Mouse (Mus musculus): ENCODE results near the gene Hpdl. TPM values are rescaled to one million over a fixed set of nuclear protein-coding genes. Genes with fewer than 3 reads are reported as not detected.
A peak's percentile ranks its signal among the peaks of the same experiment; 100 is the strongest.

Gene Hpdl
- total and polyA plus RNA-seq, 3 experiments: 0.31 to 1.2 (median 0.59) TPM

DNA sequence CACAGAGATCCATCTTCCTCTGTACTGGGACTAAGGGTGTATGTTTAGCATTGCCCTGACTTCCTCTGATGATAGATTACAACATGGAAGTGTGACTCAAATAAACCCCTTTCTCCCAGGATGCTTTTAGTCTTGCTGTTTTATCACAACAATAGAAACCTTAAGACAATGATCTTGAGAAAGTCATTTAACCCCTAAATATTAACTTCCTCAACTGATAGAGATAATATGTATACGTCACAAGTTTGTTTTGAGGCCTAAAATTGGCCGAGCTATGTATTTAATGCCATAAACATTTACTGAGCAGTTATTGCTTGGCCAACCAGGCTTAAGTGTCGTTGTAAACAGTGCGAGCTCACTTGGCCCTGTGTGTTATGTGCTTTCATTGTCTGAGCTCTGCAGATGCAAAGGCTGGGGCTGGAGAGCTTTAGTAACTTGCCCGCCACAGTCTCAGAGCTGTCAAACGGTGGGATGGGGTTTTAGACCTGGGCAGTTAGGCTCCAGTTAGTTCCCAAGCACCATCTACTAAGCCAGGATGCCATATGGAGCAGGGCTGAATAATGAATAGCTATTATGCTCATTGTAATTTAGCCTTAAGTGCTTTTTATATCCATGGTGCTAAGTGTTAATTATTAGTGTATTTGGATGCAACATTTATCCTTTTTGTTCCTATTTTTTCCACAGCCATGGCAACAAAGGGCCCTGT lies 8.0 kb upstream of the Hpdl start:
- in situ Hi-C loops (cut with MboI; ENCODE audit: low pct_ligation_motif_present, low pct_unique_long_range_greater_than_20kb, low sequenced_read_pairs): no loop called here
- no peak overlapping the region for H3K4me2 ChIP-seq (ENCODE audit: insufficient read depth, low read depth, poor library complexity, severe bottlenecking)
- H3K27ac ChIP-seq (ENCODE audit: insufficient read depth, low read depth): no peak overlapping the region
- no peak for DNase-seq (ENCODE audit: extremely low read depth)
- H3K79me2 ChIP-seq (replicated peaks; ENCODE audit: control insufficient read depth, extremely low read depth, insufficient read depth, poor library complexity, severe bottlenecking): no peaks in the 10 kb centered on the region
- peaks cover 0 to 7% of the 10 kb centered on the region in 2 experiments; a peak in 2 of 4 replicates for H3K4me1 ChIP-seq (ENCODE audit: control insufficient read depth in 1 of 2, insufficient read depth in 2 of 2)
- H3K9ac ChIP-seq (ENCODE audit: insufficient read depth, low read depth): no peak overlapping the region
- no peaks in the 10 kb centered on the region for H3K9me3 ChIP-seq (replicated peaks; ENCODE audit: low read length)
- H3K4me3 ChIP-seq (replicated peaks in 1 of 3; ENCODE audit: low read depth in 2 of 3, low read length in 2 of 3, poor library complexity in 1 of 3): no peak overlapping the region
- dilution Hi-C loops (cut with MboI; ENCODE audit: extremely low pct_ligation_motif_present, extremely low pct_unique_long_range_greater_than_20kb, low sequenced_read_pairs): no loop called here
- no peaks in the 10 kb centered on the region for H3K27me3 ChIP-seq (replicated peaks)
- H3K36me3 ChIP-seq (replicated peaks in 1 of 2; ENCODE audit: control insufficient read depth in 1 of 2, insufficient read depth in 1 of 2, low read length in 1 of 2): no peaks in the 10 kb centered on the region
- TF ChIP-seq ETS1 (conservative IDR thresholded peaks at IDR 0.05; ENCODE audit: low read depth, low read length) (no peak), SMC3 (IDR thresholded peaks at IDR 0.05; ENCODE audit: low read depth, low read length) (no peak), NELFE (IDR thresholded peaks at IDR 0.05; ENCODE audit: low read depth, low read length) (no peak), MEF2A (IDR thresholded peaks at IDR 0.05; ENCODE audit: borderline replicate concordance, low read depth, low read length) (no peak), EP300 (IDR thresholded peaks at IDR 0.05; ENCODE audit: low read length) (no peak), NRF1 (IDR thresholded peaks at IDR 0.05; ENCODE audit: low read depth, low read length) (no peak), USF2 (conservative IDR thresholded peaks at IDR 0.05; ENCODE audit: low read depth, low read length) (no peak)

DNA sequence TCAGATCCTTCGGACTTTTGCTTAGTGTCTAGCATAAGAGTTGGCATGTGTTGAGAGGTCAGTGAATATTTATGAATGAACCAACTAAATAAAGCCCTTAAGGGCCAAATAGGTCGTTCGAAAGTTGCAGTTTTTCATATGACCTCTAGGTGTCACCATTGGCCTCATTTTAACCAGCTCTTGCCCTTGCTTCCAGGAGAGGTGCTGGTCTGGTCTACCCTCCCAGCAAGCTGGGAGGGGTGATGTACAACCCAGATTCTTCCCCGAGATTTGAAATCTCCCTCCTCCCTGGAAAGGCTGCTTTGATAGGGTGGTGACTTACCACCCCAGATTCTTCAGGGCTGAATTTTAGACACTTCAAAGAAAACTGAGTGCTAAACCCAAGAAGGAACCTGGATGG lies 6.3 kb upstream of the Hpdl start:
- Histone ChIP-seq H3K9me3 (replicated peaks; ENCODE audit: low read length) (no peaks in the 10 kb centered on the region), H3K27ac (ENCODE audit: insufficient read depth, low read depth) (no peak overlapping the region), H3K4me1 (ENCODE audit: control insufficient read depth in 1 of 2, insufficient read depth in 2 of 2) (peaks cover 4 to 18% of the 10 kb centered on the region in 2 experiments), H3K9ac (ENCODE audit: insufficient read depth, low read depth) (no peak overlapping the region), H3K4me3 (replicated peaks in 1 of 3; ENCODE audit: low read depth in 2 of 3, low read length in 2 of 3, poor library complexity in 1 of 3) (no peak overlapping the region), H3K79me2 (replicated peaks; ENCODE audit: control insufficient read depth, extremely low read depth, insufficient read depth, poor library complexity, severe bottlenecking) (no peaks in the 10 kb centered on the region), H3K4me2 (ENCODE audit: insufficient read depth, low read depth, poor library complexity, severe bottlenecking) (no peak overlapping the region), H3K27me3 (replicated peaks) (no peaks in the 10 kb centered on the region), H3K36me3 (replicated peaks in 1 of 2; ENCODE audit: control insufficient read depth in 1 of 2, insufficient read depth in 1 of 2, low read length in 1 of 2) (no peaks in the 10 kb centered on the region)
- DNase-seq (ENCODE audit: extremely low read depth): peak; percentile 83
- dilution Hi-C loops (cut with MboI; ENCODE audit: extremely low pct_ligation_motif_present, extremely low pct_unique_long_range_greater_than_20kb, low sequenced_read_pairs): no loop called here
- in situ Hi-C loops (cut with MboI; ENCODE audit: low pct_ligation_motif_present, low pct_unique_long_range_greater_than_20kb, low sequenced_read_pairs): no loop called here
- no peak for TF ChIP-seq ZNF384 (IDR thresholded peaks at IDR 0.05; ENCODE audit: low read depth, low read length)
- no peak for TF ChIP-seq E2F4 (IDR thresholded peaks at IDR 0.05; ENCODE audit: insufficient replicate concordance, low read depth, low read length)
- TF ChIP-seq POLR2A (IDR thresholded peaks at IDR 0.05; ENCODE audit: low read depth, low read length): no peak
- no peak for TF ChIP-seq KAT2A (IDR thresholded peaks at IDR 0.05; ENCODE audit: insufficient replicate concordance, low read length)
- peak; percentile 92 for TF ChIP-seq RAD21 (IDR thresholded peaks at IDR 0.05; ENCODE audit: low read depth, low read length)
- TF ChIP-seq NELFE (IDR thresholded peaks at IDR 0.05; ENCODE audit: low read depth, low read length): peak; percentile 18; the same call in 1 of the 2 replicates
- TF ChIP-seq UBTF (IDR thresholded peaks at IDR 0.05; ENCODE audit: low read depth, low read length): no peak
- TF ChIP-seq MAX (IDR thresholded peaks at IDR 0.05; ENCODE audit: low read length): no peak
- TF ChIP-seq ETS1 (conservative IDR thresholded peaks at IDR 0.05; ENCODE audit: low read depth, low read length): no peak
- no peak for TF ChIP-seq USF1 (IDR thresholded peaks at IDR 0.05; ENCODE audit: low read depth, low read length)
- TF ChIP-seq SMC3 (IDR thresholded peaks at IDR 0.05; ENCODE audit: low read depth, low read length): peak; percentile 71
- no peak for TF ChIP-seq MEF2A (IDR thresholded peaks at IDR 0.05; ENCODE audit: borderline replicate concordance, low read depth, low read length)
- no peak for TF ChIP-seq MAFK (IDR thresholded peaks at IDR 0.05; ENCODE audit: insufficient replicate concordance, low read length)
- TF ChIP-seq CHD1 (IDR thresholded peaks at IDR 0.05; ENCODE audit: low read depth, low read length): no peak
- TF ChIP-seq CTCF (conservative IDR thresholded peaks at IDR 0.05 in 1 of 2, IDR thresholded peaks at IDR 0.05 in 1 of 2; ENCODE audit: low read depth in 2 of 2, low read length in 2 of 2): peak; percentile 80 to 93
- peak; percentile 40; the same call in 1 of the 2 replicates for TF ChIP-seq ZC3H11A (IDR thresholded peaks at IDR 0.05; ENCODE audit: low read depth, low read length)
- TF ChIP-seq NRF1 (IDR thresholded peaks at IDR 0.05; ENCODE audit: low read depth, low read length): no peak
- TF ChIP-seq MXI1 (IDR thresholded peaks at IDR 0.05; ENCODE audit: low read depth, low read length): no peak
- no peak for TF ChIP-seq RCOR1 (conservative IDR thresholded peaks at IDR 0.05; ENCODE audit: low read depth, low read length)
- no peak for TF ChIP-seq SIN3A (IDR thresholded peaks at IDR 0.05; ENCODE audit: low read length)
- TF ChIP-seq MYC (IDR thresholded peaks at IDR 0.05; ENCODE audit: low read depth, low read length): no peak
- no peak for TF ChIP-seq ELF1 (IDR thresholded peaks at IDR 0.05; ENCODE audit: low read depth, low read length)
- TF ChIP-seq GABPA (IDR thresholded peaks at IDR 0.05; ENCODE audit: insufficient replicate concordance, low read depth, low read length): no peak
- TF ChIP-seq ZMIZ1 (IDR thresholded peaks at IDR 0.05; ENCODE audit: low read depth, low read length): no peak
- no peak for TF ChIP-seq JUND (conservative IDR thresholded peaks at IDR 0.05; ENCODE audit: low read depth, low read length)
- TF ChIP-seq ZKSCAN1 (IDR thresholded peaks at IDR 0.05; ENCODE audit: borderline replicate concordance, low read depth, low read length): no peak
- TF ChIP-seq HCFC1 (IDR thresholded peaks at IDR 0.05; ENCODE audit: low read depth, low read length): no peak
- TF ChIP-seq BHLHE40 (IDR thresholded peaks at IDR 0.05; ENCODE audit: low read depth, low read length): no peak
- no peak for TF ChIP-seq EP300 (IDR thresholded peaks at IDR 0.05; ENCODE audit: low read length)
- no peak for TF ChIP-seq USF2 (conservative IDR thresholded peaks at IDR 0.05; ENCODE audit: low read depth, low read length)
- TF ChIP-seq JUN (IDR thresholded peaks at IDR 0.05; ENCODE audit: insufficient read depth, low read depth, low read length): no peak
